Comparison of ENCODE assay signal across 15 mouse cellular contexts in genomic region chr4:41028272-41028671, GRCm38 (mm10). TPM values are rescaled to one million over a fixed set of nuclear protein-coding genes. Genes with fewer than 3 reads are reported as not detected.
DNase-seq lines count a peak whose midpoint lies in the region; ATAC-seq and TF ChIP-seq lines count a peak whose summit lies in the region.
"Had no signal": no experiment of that assay in that cellular context is flagged by ENCODE, and none has a peak within 500 bp of the region (broad histone marks: within the 10 kb centered on the region; RNA-seq: fewer than 3 reads in every experiment).

No protein-coding gene starts in this region.

- no peaks in the 10 kb centered on the region for H3K4me1 ChIP-seq in cerebellum, adult 2 months (ENCODE audit: control insufficient read depth, insufficient read depth, low read length)
- H3K4me1 ChIP-seq in liver, embryonic 14.5 days (replicated peaks; ENCODE audit: control insufficient read depth in 2 of 2, insufficient read depth in 2 of 2, low read length in 1 of 2), result peaks cover 9 to 13% of the 10 kb centered on the region in 2 experiments
- H3K4me1 ChIP-seq in liver, embryonic 12.5 days, result peaks cover 32% of the 10 kb centered on the region
- H3K4me1 ChIP-seq in MEL (ENCODE audit: control insufficient read depth in 1 of 2, insufficient read depth in 2 of 2, low read length in 2 of 2), result peaks cover 8 to 15% of the 10 kb centered on the region in 2 experiments
- H3K4me1 ChIP-seq: stomach, embryonic 15.5 days had no signal

- TF ChIP-seq CTCF in cerebellum, adult 2 months (IDR thresholded peaks at IDR 0.05; ENCODE audit: borderline replicate concordance, insufficient read depth, low read depth, low read length), result 0 out of 2 replicates have a peak, but pooled peaks have one; percentile 12
- peak; percentile 63 for TF ChIP-seq CTCF in liver, embryonic 14.5 days (IDR thresholded peaks at IDR 0.05; ENCODE audit: low read depth)
- TF ChIP-seq CTCF in MEL (IDR thresholded peaks at IDR 0.05 in 2 of 3, conservative IDR thresholded peaks at IDR 0.05 in 1 of 3; ENCODE audit: control insufficient read depth in 1 of 3, insufficient read depth in 1 of 3, low read depth in 2 of 3, low read length in 3 of 3, poor library complexity in 1 of 3, severe bottlenecking in 1 of 3), result peak; percentile 59 to 68 (median 66)

- TF ChIP-seq RAD21 in MEL (IDR thresholded peaks at IDR 0.05; ENCODE audit: low read depth, low read length), result peak; percentile 30

- 86% methylated on average over 4 of the region's 4 CpGs for WGBS in cerebellum, adult 2 months
- WGBS in liver, embryonic 14.5 days (ENCODE audit: insufficient replicate concordance), result 56% methylated on average over 4 of the region's 4 CpGs
- 65% methylated on average over 4 of the region's 4 CpGs for WGBS in liver, embryonic 12.5 days (ENCODE audit: insufficient replicate concordance)

- no peak for TF ChIP-seq EP300 in liver, embryonic 14.5 days (IDR thresholded peaks at IDR 0.05; ENCODE audit: low read depth)
- TF ChIP-seq EP300 in MEL (IDR thresholded peaks at IDR 0.05; ENCODE audit: low read depth in 1 of 2, low read length in 2 of 2), result no peak

- no peak for TF ChIP-seq POLR2A in cerebellum, adult 2 months (IDR thresholded peaks at IDR 0.05; ENCODE audit: borderline replicate concordance, insufficient read depth, low read length)
- TF ChIP-seq POLR2A in MEL (IDR thresholded peaks at IDR 0.05; ENCODE audit: control insufficient read depth in 1 of 2, insufficient read depth in 1 of 2, low read depth in 1 of 2, low read length in 2 of 2, poor library complexity in 1 of 2), result no peak

- H3K4me3 ChIP-seq in cerebellum, adult 2 months (replicated peaks; ENCODE audit: insufficient read depth, low read depth, low read length), result no peak overlapping the region
- no peak overlapping the region for H3K4me3 ChIP-seq in liver, embryonic 14.5 days (ENCODE audit: insufficient read depth in 1 of 2, low read depth in 2 of 2, low read length in 2 of 2)
- no peak overlapping the region for H3K4me3 ChIP-seq in liver, embryonic 12.5 days
- H3K4me3 ChIP-seq in MEL (ENCODE audit: control insufficient read depth in 1 of 2, insufficient read depth in 1 of 2, low read depth in 2 of 2, low read length in 2 of 2), result no peak overlapping the region
- H3K4me3 ChIP-seq: stomach, embryonic 15.5 days had no signal

- H3K4me2 ChIP-seq in liver, embryonic 14.5 days (ENCODE audit: low read depth), result no peak overlapping the region
- no peak overlapping the region for H3K4me2 ChIP-seq in liver, embryonic 12.5 days
- H3K4me2 ChIP-seq: stomach, embryonic 15.5 days had no signal

- H3K27me3 ChIP-seq in cerebellum, adult 2 months (ENCODE audit: control insufficient read depth, insufficient read depth, low read length), result no peaks in the 10 kb centered on the region
- no peaks in the 10 kb centered on the region for H3K27me3 ChIP-seq in liver, embryonic 14.5 days (ENCODE audit: control insufficient read depth, insufficient read depth, low read length)
- peaks cover 3% of the 10 kb centered on the region; the same call in 1 of the 2 replicates for H3K27me3 ChIP-seq in liver, embryonic 12.5 days (replicated peaks)
- no peaks in the 10 kb centered on the region for H3K27me3 ChIP-seq in MEL (ENCODE audit: control insufficient read depth in 1 of 2, insufficient read depth in 2 of 2, low read length in 2 of 2)
- H3K27me3 ChIP-seq: stomach, embryonic 15.5 days had no signal

- no peaks in the 10 kb centered on the region for H3K9me3 ChIP-seq in liver, embryonic 14.5 days (ENCODE audit: control insufficient read depth, low read length)
- no peaks in the 10 kb centered on the region for H3K9me3 ChIP-seq in liver, embryonic 12.5 days (replicated peaks)
- no peaks in the 10 kb centered on the region for H3K9me3 ChIP-seq in MEL (replicated peaks; ENCODE audit: insufficient read depth, low read length)
- H3K9me3 ChIP-seq: stomach, embryonic 15.5 days had no signal

- no peaks in the 10 kb centered on the region; the same call in 1 of the 2 replicates for H3K36me3 ChIP-seq in liver, embryonic 14.5 days (replicated peaks; ENCODE audit: control insufficient read depth, insufficient read depth, low read depth)
- H3K36me3 ChIP-seq in liver, embryonic 12.5 days, result peaks cover 37% of the 10 kb centered on the region
- H3K36me3 ChIP-seq in MEL (ENCODE audit: control insufficient read depth in 1 of 2, insufficient read depth in 2 of 2, low read length in 2 of 2), result peaks cover 4 to 18% of the 10 kb centered on the region in 2 experiments

- H3K9ac ChIP-seq in liver, embryonic 14.5 days (replicated peaks), result no peak overlapping the region
- no peak overlapping the region for H3K9ac ChIP-seq in liver, embryonic 12.5 days
- H3K9ac ChIP-seq in MEL (ENCODE audit: control insufficient read depth, low read depth, low read length, poor library complexity, severe bottlenecking), result no peak overlapping the region
- H3K9ac ChIP-seq: stomach, embryonic 15.5 days had no signal

- H3K27ac ChIP-seq in cerebellum, adult 2 months (ENCODE audit: insufficient read depth, low read length), result no peak overlapping the region
- H3K27ac ChIP-seq in liver, embryonic 14.5 days, result no peak overlapping the region
- no peak overlapping the region for H3K27ac ChIP-seq in liver, embryonic 12.5 days
- H3K27ac ChIP-seq in MEL (ENCODE audit: control insufficient read depth, low read depth, low read length), result no peak overlapping the region
- H3K27ac ChIP-seq: stomach, embryonic 15.5 days had no signal

- H3K79me2 ChIP-seq in MEL (ENCODE audit: control insufficient read depth, insufficient read depth, low read length, poor library complexity), result no peaks in the 10 kb centered on the region

- no peak for ATAC-seq in liver, embryonic 14.5 days (ENCODE audit: insufficient read depth)
- no peak for ATAC-seq in liver, embryonic 12.5 days
- ATAC-seq in erythroblast, adult 5-6 weeks (replicated peaks; ENCODE audit: low FRiP score, poor library complexity, severe bottlenecking), result peak; percentile 65
- ATAC-seq: inflammation-experienced regulatory T-cells, adult 6 months had no signal

- DNase-seq in cerebellum, adult 2 months, result no peak
- no peak for DNase-seq in cerebellum, postnatal 14 days
- peak; percentile 9 to 37 (median 24) for DNase-seq in liver, embryonic 14.5 days (ENCODE audit: low read depth in 3 of 3, low spot score in 3 of 3)
- DNase-seq in MEL (ENCODE audit: low read depth, low spot score), result peak; percentile 66
- no peak for DNase-seq in kidney, adult 9 months
- DNase-seq in urinary bladder, adult 18-20 months (ENCODE audit: low spot score in 2 of 2), result no peak
- DNase-seq: cerebellum, postnatal 25 days; heart, adult 11 months had no signal

TF ChIP-seq in MEL, 35 proteins besides CTCF, POLR2A, EP300 and RAD21:
- TF ChIP-seq TCF12 (IDR thresholded peaks at IDR 0.05; ENCODE audit: low read depth, low read length), result no peak
- TF ChIP-seq GABPA (IDR thresholded peaks at IDR 0.05; ENCODE audit: low read depth, low read length), result no peak
- no peak for TF ChIP-seq CHD2 (IDR thresholded peaks at IDR 0.05; ENCODE audit: low read length)
- no peak for TF ChIP-seq SIN3A (IDR thresholded peaks at IDR 0.05; ENCODE audit: low read length)
- TF ChIP-seq NELFE (IDR thresholded peaks at IDR 0.05; ENCODE audit: low read depth, low read length), result no peak
- peak; percentile 43 for TF ChIP-seq SMC3 (IDR thresholded peaks at IDR 0.05; ENCODE audit: low read depth, low read length)
- no peak for TF ChIP-seq MAZ (IDR thresholded peaks at IDR 0.05; ENCODE audit: low read depth, low read length)
- no peak for TF ChIP-seq POLR2AphosphoS5 (IDR thresholded peaks at IDR 0.05; ENCODE audit: borderline replicate concordance, low read depth, low read length)
- TF ChIP-seq ZKSCAN1 (IDR thresholded peaks at IDR 0.05; ENCODE audit: low read depth, low read length), result no peak

RNA-seq across cellular contexts. Expression of gene Aqp7, which starts 19.7 kb away (rescaled TPM):
- polyA plus RNA-seq in cerebellum, adult 2 months (2012; rRNA removed), result not detected in 2 replicates
- 1.1 and 1.4 TPM in 2 replicates for polyA plus RNA-seq in liver, embryonic 14.5 days (2012; rRNA removed)
- 0.50 and 0.59 TPM in 2 replicates for polyA plus RNA-seq in liver, embryonic 14.5 days (2014; fragmentation: Nextera tagmentation; extraction: Ambion mirVana)
- 1.3 and 1.8 TPM in 2 replicates for polyA plus RNA-seq in liver, embryonic 12.5 days (2016; fragmentation: Nextera tagmentation; extraction: Ambion mirVana)
- not detected in 2 replicates for total RNA-seq in MEL (2012; rRNA removed)
- polyA plus RNA-seq in MEL (2012; ENCODE audit: insufficient read depth in 1 of 2, insufficient read length in 2 of 2, low read depth in 1 of 2, low replicate concordance in 2 of 2, missing spikeins in 1 of 2), result under 1 TPM in 1 of 2 experiments, not detected in 1; 0.06 TPM
- not detected in 2 replicates for total RNA-seq in erythroblast, adult 5-6 weeks (2015; ENCODE audit: low replicate concordance)
- not detected in 2 replicates for total RNA-seq in erythroblast, adult 5-6 weeks (2017; ENCODE audit: low replicate concordance)
- total RNA-seq: left cerebral cortex, adult 18-20 months had no signal
- polyA plus RNA-seq: C2C12; forebrain, embryonic 11.5 days had no signal

RNA-seq across cellular contexts. Expression of gene Nfx1, which starts 57.6 kb away (rescaled TPM):
- 96.6 and 96.8 TPM in 2 replicates for polyA plus RNA-seq in cerebellum, adult 2 months (2012; rRNA removed)
- 16.7 and 22.1 TPM in 2 replicates for polyA plus RNA-seq in liver, embryonic 14.5 days (2012; rRNA removed)
- 27.1 and 27.2 TPM in 2 replicates for polyA plus RNA-seq in liver, embryonic 14.5 days (2014; fragmentation: Nextera tagmentation; extraction: Ambion mirVana)
- polyA plus RNA-seq in liver, embryonic 12.5 days (2016; fragmentation: Nextera tagmentation; extraction: Ambion mirVana), result 53.5 and 55.7 TPM in 2 replicates
- 54.9 and 56.6 TPM in 2 replicates for total RNA-seq in MEL (2012; rRNA removed)
- 10 to 100 TPM in 1 of 2 experiments, not detected in 1; 72.6 TPM for polyA plus RNA-seq in MEL (2012; ENCODE audit: insufficient read depth in 1 of 2, insufficient read length in 2 of 2, low read depth in 1 of 2, low replicate concordance in 2 of 2, missing spikeins in 1 of 2)
- 8.8 and 11.3 TPM in 2 replicates for total RNA-seq in erythroblast, adult 5-6 weeks (2015; ENCODE audit: low replicate concordance)
- total RNA-seq in erythroblast, adult 5-6 weeks (2017; ENCODE audit: low replicate concordance), result 19.3 and 22.7 TPM in 2 replicates

Comparison
In these comparisons a context has a peak if more than half of its experiments do, and no peak if none do; other contexts are left out.
1. DNase-seq: peak in liver, embryonic 14.5 days (3 of 3) and MEL (single experiment); none in cerebellum, adult 2 months (0 of 2), cerebellum, postnatal 14 days (0 of 2), kidney, adult 9 months (single experiment) and urinary bladder, adult 18-20 months (0 of 2).
2. CTCF ChIP-seq: peak in every context shown above with its lines; median percentile 66 in MEL; 63 in liver, embryonic 14.5 days; 12 in cerebellum, adult 2 months.